Mouse (Mus musculus) hindbrain, postnatal 0 days (tissue): ENCODE data around the gene Klhl36. TPM values are rescaled to one million over a fixed set of nuclear protein-coding genes. Genes with fewer than 3 reads are reported as not detected.

Experiments used
- ATAC-seq: fragments of 200-750 bp; cut with Nextera tagmentation; 2 replicates; pipeline ENCODE4 v1.8.0; 2017; ENCODE audit warnings: mild to moderate bottlenecking, moderate TSS enrichment, moderate library complexity
- DNase-seq: peaks from one replicate; pipeline ENCODE4 v3.0.0-alpha.2; 2015; ENCODE audit warnings: low spot score
- H3K27ac ChIP-seq: fragments of 300-500 bp; sonication (generic); 2 replicates; pipeline ENCODE4 v1.5.1; 2014; ENCODE audit warnings: mild to moderate bottlenecking
- H3K27me3 ChIP-seq: fragments of 300-500 bp; sonication (generic); 2 replicates; pipeline ENCODE4 v1.6.1; 2014; ENCODE audit warnings: low read length, mixed read lengths; ENCODE audit not compliant: insufficient read depth
- H3K36me3 ChIP-seq: fragments of 300-500 bp; sonication (generic); 2 replicates; pipeline ENCODE4 v1.6.1; 2014; ENCODE audit warnings: low read length, mixed read lengths; ENCODE audit not compliant: insufficient read depth
- H3K4me1 ChIP-seq: fragments of 300-500 bp; sonication (generic); 2 replicates; pipeline ENCODE4 v1.6.1; 2014; ENCODE audit warnings: antibody characterized with exemption, low read length, mixed read lengths; ENCODE audit not compliant: insufficient read depth
- H3K4me2 ChIP-seq: fragments of 300-500 bp; sonication (generic); 2 replicates; pipeline ENCODE4 v1.6.1; 2014; ENCODE audit warnings: low read depth, mild to moderate bottlenecking, low read length, moderate library complexity, mixed read lengths
- H3K4me3 ChIP-seq: fragments of 300-500 bp; sonication (generic); 2 replicates; pipeline ENCODE4 v1.5.1; 2014; ENCODE audit warnings: low read length
- H3K9ac ChIP-seq: fragments of 300-500 bp; sonication (generic); replicated peaks from 2 replicates; pipeline ENCODE4 v1.6.1; 2014; ENCODE audit warnings: mild to moderate bottlenecking, low read length, moderate library complexity, mixed read lengths
- H3K9me3 ChIP-seq: fragments of 300-500 bp; sonication (generic); 2 replicates; pipeline ENCODE4 v1.6.1; 2016; ENCODE audit warnings: low read length, mixed read lengths
- CTCF ChIP-seq: IDR thresholded peaks from 2 replicates; pipeline ENCODE4 v1.5.1; 2016; ENCODE audit warnings: antibody characterized with exemption, control low read depth, low read depth
- WGBS: fragments of 180-500 bp; shearing (Covaris S2); extraction: QIAGEN DNeasy Blood & Tissue Kit; methylation state at CpG from one replicate; pipeline ENCODE4 v1.1.7; 2014; 5-methylcytosine and 5-hydroxymethylcytosine counted together
- polyA plus RNA-seq: library from polyadenylated mRNA; unstranded; fragments of >200 nt; fragmentation: Nextera tagmentation; extraction: Ambion mirVana; gene quantifications from 2 replicates; pipeline ENCODE4 v1.2.1, GENCODE M21; 2015
- total RNA-seq: library from RNA; depleted of rRNA; stranded (reverse); fragments of >200 nt; gene quantifications from 2 replicates; pipeline ENCODE4 v1.2.3, GENCODE M21; 2014

Gene Klhl36
- total and polyA plus RNA-seq, 2 experiments from 2014 or later, result 22.0 to 37.3 TPM

GRCm38 (mm10) chr8:119832931-119833330 lies 29.1 kb upstream of the Klhl36 start:
- H3K4me2 ChIP-seq, result no peak overlapping the region
- no peak overlapping the region for H3K4me3 ChIP-seq
- H3K9ac ChIP-seq, result no peak overlapping the region
- no peak for ATAC-seq
- H3K36me3 ChIP-seq, result no peaks in the 10 kb centered on the region
- H3K27ac ChIP-seq, result 0 out of 2 replicates have a peak overlapping the region, but pooled peaks have one; percentile 32
- no peak for TF ChIP-seq CTCF
- H3K4me1 ChIP-seq, result peaks cover 54% of the 10 kb centered on the region
- no peaks in the 10 kb centered on the region for H3K9me3 ChIP-seq
- WGBS, result 20% methylated on average over 5 of the region's 5 CpGs
- no peaks in the 10 kb centered on the region for H3K27me3 ChIP-seq
- no peak for DNase-seq

GRCm38 (mm10) chr8:119834676-119835075 lies 27.4 kb upstream of the Klhl36 start:
- Histone ChIP-seq H3K4me3 (no peak overlapping the region), H3K9me3 (no peaks in the 10 kb centered on the region), H3K4me1 (peaks cover 61% of the 10 kb centered on the region), H3K9ac (no peak overlapping the region), H3K27ac (no peak overlapping the region), H3K36me3 (no peaks in the 10 kb centered on the region), H3K27me3 (no peaks in the 10 kb centered on the region), H3K4me2 (no peak overlapping the region)
- no peak for DNase-seq
- 86% methylated on average over 6 of the region's 6 CpGs for WGBS
- TF ChIP-seq CTCF, result no peak
- no peak for ATAC-seq

- Histone ChIP-seq H3K4me3 (no peak overlapping the region), H3K9me3 (no peaks in the 10 kb centered on the region), H3K9ac (no peak overlapping the region), H3K4me1 (peaks cover 56% of the 10 kb centered on the region), H3K27me3 (no peaks in the 10 kb centered on the region), H3K36me3 (no peaks in the 10 kb centered on the region), H3K27ac (no peak overlapping the region), H3K4me2 (no peak overlapping the region)
- 65% methylated on average over 5 of the region's 5 CpGs for WGBS
- DNase-seq, result no peak
- ATAC-seq, result no peak
- TF ChIP-seq CTCF, result no peak
Measured at GRCm38 (mm10) chr8:119835270-119835669, 26.8 kb upstream of the Klhl36 start.

GRCm38 (mm10) chr8:119836831-119837230 lies 25.2 kb upstream of the Klhl36 start:
- ATAC-seq, result no peak
- no peak overlapping the region for H3K4me3 ChIP-seq
- no peaks in the 10 kb centered on the region for H3K27me3 ChIP-seq
- H3K4me2 ChIP-seq, result peak overlapping the region; percentile 87
- 60% methylated on average over 4 of the region's 4 CpGs for WGBS
- no peaks in the 10 kb centered on the region for H3K9me3 ChIP-seq
- H3K4me1 ChIP-seq, result peaks cover 49% of the 10 kb centered on the region
- no peak for TF ChIP-seq CTCF
- 0 out of 2 replicates have a peak overlapping the region, but pooled peaks have one; percentile 41 for H3K9ac ChIP-seq
- H3K27ac ChIP-seq, result no peak overlapping the region
- DNase-seq, result no peak
- H3K36me3 ChIP-seq, result no peaks in the 10 kb centered on the region

- ATAC-seq (no peak), DNase-seq (peak; percentile 40)
- Histone ChIP-seq H3K27me3 (no peaks in the 10 kb centered on the region), H3K36me3 (no peaks in the 10 kb centered on the region), H3K4me2 (peak overlapping the region; percentile 87), H3K9me3 (no peaks in the 10 kb centered on the region), H3K4me1 (peaks cover 41% of the 10 kb centered on the region), H3K9ac (peak overlapping the region; percentile 41; the same call in 1 of the 2 replicates), H3K4me3 (peak overlapping the region; percentile 81), H3K27ac (peak overlapping the region; percentile 64; the same call in 1 of the 2 replicates)
- 27% methylated on average over 10 of the region's 10 CpGs for whole genome bisulfite sequencing
- 0 out of 2 replicates have a peak, but pooled peaks have one; percentile 24 for TF ChIP-seq CTCF
Measured at GRCm38 (mm10) chr8:119837553-119838071, 24.5 kb upstream of the Klhl36 start.

GRCm38 (mm10) chr8:119838100-119838982 lies 23.7 kb upstream of the Klhl36 start:
- H3K36me3 ChIP-seq, result no peaks in the 10 kb centered on the region
- WGBS, result 54% methylated on average over 19 of the region's 19 CpGs
- TF ChIP-seq CTCF, result no peak
- peak overlapping the region; percentile 87 for H3K4me2 ChIP-seq
- ATAC-seq (no peak), DNase-seq (no peak)
- H3K27me3 ChIP-seq, result no peaks in the 10 kb centered on the region
- peak overlapping the region; percentile 85; the same call in 1 of the 2 replicates for H3K27ac ChIP-seq
- peaks cover 37% of the 10 kb centered on the region for H3K4me1 ChIP-seq
- H3K4me3 ChIP-seq, result peak overlapping the region; percentile 81
- peak overlapping the region; percentile 74; the same call in 1 of the 2 replicates for H3K9ac ChIP-seq
- H3K9me3 ChIP-seq, result no peaks in the 10 kb centered on the region
